In the genomic region with DNA sequence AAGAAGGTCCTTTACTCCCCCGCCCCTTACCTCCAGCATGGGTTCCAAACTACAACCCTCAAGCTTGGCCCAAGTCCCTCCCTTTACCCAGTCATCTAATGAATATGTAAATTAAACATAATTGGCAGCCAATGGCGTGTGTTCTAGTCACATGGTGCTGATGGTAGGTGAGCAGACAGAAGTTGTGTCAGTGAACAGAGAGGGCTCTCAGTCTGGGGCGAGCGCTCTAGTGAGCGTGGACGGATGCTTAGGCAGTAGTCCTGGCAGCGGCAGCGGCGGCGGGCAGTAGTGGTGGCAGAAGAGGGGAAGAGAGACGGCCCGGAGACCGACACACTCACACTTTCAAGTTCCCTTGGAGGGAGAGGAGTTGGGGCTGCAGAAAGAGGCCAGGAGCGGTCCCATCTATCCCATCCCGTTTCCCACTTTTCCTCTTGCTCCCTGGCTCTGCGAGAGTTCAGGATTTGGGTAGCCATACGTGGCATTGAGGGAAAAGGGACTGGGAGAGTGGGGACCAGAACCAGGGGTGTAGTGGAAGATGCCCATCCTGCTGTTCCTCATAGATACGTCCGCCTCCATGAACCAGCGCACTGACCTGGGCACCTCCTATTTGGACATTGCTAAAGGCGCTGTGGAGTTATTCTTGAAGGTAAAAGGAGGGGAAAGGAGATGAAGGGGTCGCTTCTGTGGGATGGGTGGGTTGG, we compare ENCODE assay signal across 7 mouse cellular contexts. TPM values are rescaled to one million over a fixed set of nuclear protein-coding genes. Genes with fewer than 3 reads are reported as not detected.
DNase-seq lines count a peak whose midpoint lies in the region; ATAC-seq lines count a peak whose summit lies in the region.

Gene Ints6l (plus strand): TSS at position 187 of the 701 bp plus-strand sequence.

- H3K4me2 ChIP-seq in midbrain, embryonic 13.5 days (replicated peaks): peak within 1 kb of the TSS; percentile 59

- peak within 1 kb of the TSS; percentile 96 for H3K27ac ChIP-seq in embryonic facial prominence, embryonic 10.5 days (replicated peaks)
- peak within 1 kb of the TSS; percentile 96 for H3K27ac ChIP-seq in limb, embryonic 10.5 days
- peak within 1 kb of the TSS; percentile 97 for H3K27ac ChIP-seq in midbrain, embryonic 13.5 days

- peak; percentile 84 for DNase-seq in adrenal gland, postnatal 10 days
- peak; percentile 78 for DNase-seq in embryonic facial prominence, embryonic 10.5 days (ENCODE audit: low spot score)
- peak; percentile 82 for DNase-seq in kidney, adult 11 months
- DNase-seq in limb, embryonic 10.5 days (ENCODE audit: low spot score): peak; percentile 63
- DNase-seq in spleen, adult 12 weeks (ENCODE audit: low spot score): peak; percentile 65

- no peaks in the 10 kb centered on the region for H3K4me1 ChIP-seq in embryonic facial prominence, embryonic 10.5 days
- H3K4me1 ChIP-seq in limb, embryonic 10.5 days: no peaks in the 10 kb centered on the region; the same call in 1 of the 2 replicates
- H3K4me1 ChIP-seq in midbrain, embryonic 13.5 days (replicated peaks): no peaks in the 10 kb centered on the region; the same call in 1 of the 2 replicates

- WGBS in embryonic facial prominence, embryonic 10.5 days: 15% methylated on average over 22 of the region's 22 CpGs
- WGBS in limb, embryonic 10.5 days: 21% methylated on average over 22 of the region's 22 CpGs
- WGBS in midbrain, embryonic 13.5 days: 27% methylated on average over 22 of the region's 22 CpGs

- H3K4me3 ChIP-seq in embryonic facial prominence, embryonic 10.5 days: peak within 1 kb of the TSS; percentile 69
- H3K4me3 ChIP-seq in limb, embryonic 10.5 days: peak within 1 kb of the TSS; percentile 68
- H3K4me3 ChIP-seq in midbrain, embryonic 13.5 days (replicated peaks): peak within 1 kb of the TSS; percentile 59

- no peaks in the 10 kb centered on the region for H3K36me3 ChIP-seq in embryonic facial prominence, embryonic 10.5 days (replicated peaks)
- H3K36me3 ChIP-seq in limb, embryonic 10.5 days: no peaks in the 10 kb centered on the region
- no peaks in the 10 kb centered on the region for H3K36me3 ChIP-seq in midbrain, embryonic 13.5 days

- peak; percentile 66 for ATAC-seq in granulocyte monocyte progenitor cell, adult 5-6 weeks (replicated peaks; ENCODE audit: poor library complexity, severe bottlenecking)
- peak; percentile 75 for ATAC-seq in midbrain, embryonic 13.5 days

- H3K9ac ChIP-seq in midbrain, embryonic 13.5 days (replicated peaks): peak within 1 kb of the TSS; percentile 81

- H3K27me3 ChIP-seq in embryonic facial prominence, embryonic 10.5 days (replicated peaks; ENCODE audit: low read depth, poor library complexity, severe bottlenecking): no peaks in the 10 kb centered on the region
- H3K27me3 ChIP-seq in limb, embryonic 10.5 days (ENCODE audit: low read depth, poor library complexity, severe bottlenecking): no peaks in the 10 kb centered on the region
- no peaks in the 10 kb centered on the region for H3K27me3 ChIP-seq in midbrain, embryonic 13.5 days

- H3K9me3 ChIP-seq in embryonic facial prominence, embryonic 10.5 days: no peaks in the 10 kb centered on the region; the same call in 1 of the 2 replicates
- no peaks in the 10 kb centered on the region for H3K9me3 ChIP-seq in limb, embryonic 10.5 days (replicated peaks)
- no peaks in the 10 kb centered on the region for H3K9me3 ChIP-seq in midbrain, embryonic 13.5 days

RNA-seq across cellular contexts. Expression of gene Ints6l, which starts in this region (rescaled TPM):
- 10 to 100 TPM; 22.7 to 27.8 TPM for total RNA-seq in adrenal gland, postnatal 10 days (2021)
- polyA plus RNA-seq in embryonic facial prominence, embryonic 10.5 days (2016; fragmentation: Nextera tagmentation; extraction: Ambion mirVana): 22.9 and 24.8 TPM in 2 replicates
- 39.9 and 96.1 TPM in 2 replicates for total RNA-seq in granulocyte monocyte progenitor cell, adult 5-6 weeks (2014; fragmentation: Nextera tagmentation)
- 48.0 and 62.4 TPM in 2 replicates for total RNA-seq in granulocyte monocyte progenitor cell, adult 5-6 weeks (2017)
- polyA plus RNA-seq in limb, embryonic 10.5 days (2016; fragmentation: Nextera tagmentation; extraction: Ambion mirVana): 35.5 and 36.0 TPM in 2 replicates
- polyA plus RNA-seq in midbrain, embryonic 13.5 days (2015; fragmentation: Nextera tagmentation; extraction: Ambion mirVana): 22.7 and 23.0 TPM in 2 replicates

Comparison
In these comparisons a context has a peak if more than half of its experiments do, and no peak if none do; other contexts are left out.
1. Peak in every context shown above with its lines: DNase-seq, ATAC-seq, H3K4me3 ChIP-seq and H3K27ac ChIP-seq.